Mouse (Mus musculus): Measurements from ENCODE around the gene Tmem108. TPM values are rescaled to one million over a fixed set of nuclear protein-coding genes. Genes with fewer than 3 reads are reported as not detected.
"Not testable (repeated sequence)": the region's sequence is repeated elsewhere in the genome, so short reads cannot be mapped to it uniquely, and the experiment has no call there.

The Tmem108 gene
- total RNA-seq, 2 experiments from 2014 or later = 3.0 to 3.9 TPM

DNA sequence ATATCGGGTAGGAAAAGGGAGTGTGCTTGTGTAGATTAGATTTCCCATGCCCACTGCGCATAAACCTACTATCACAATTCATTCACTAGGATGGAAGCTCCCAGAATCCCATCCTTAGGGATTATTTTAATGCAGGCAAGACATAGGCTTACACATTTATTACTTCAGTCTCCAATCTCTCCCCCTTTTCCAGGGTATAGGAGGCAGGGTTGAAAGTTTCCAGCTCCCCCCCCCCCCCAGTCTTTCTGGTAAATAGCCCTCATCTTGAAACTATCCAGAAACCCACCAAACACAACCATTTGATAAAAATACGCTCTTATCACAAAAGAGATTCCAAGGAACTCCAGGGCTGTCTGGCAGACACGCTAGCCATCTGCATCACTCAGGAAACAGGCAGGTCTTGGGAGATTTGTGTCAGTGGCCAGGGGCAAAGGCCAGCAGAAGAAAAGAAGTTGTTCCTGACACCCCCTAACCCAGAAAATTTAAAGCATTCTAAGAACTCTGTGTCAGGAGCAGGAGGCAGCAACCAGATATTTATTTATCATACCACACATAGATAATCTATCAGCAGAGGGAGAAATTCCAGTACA lies 79.8 kb downstream of the Tmem108 start:
- no peak for DNase-seq

DNA sequence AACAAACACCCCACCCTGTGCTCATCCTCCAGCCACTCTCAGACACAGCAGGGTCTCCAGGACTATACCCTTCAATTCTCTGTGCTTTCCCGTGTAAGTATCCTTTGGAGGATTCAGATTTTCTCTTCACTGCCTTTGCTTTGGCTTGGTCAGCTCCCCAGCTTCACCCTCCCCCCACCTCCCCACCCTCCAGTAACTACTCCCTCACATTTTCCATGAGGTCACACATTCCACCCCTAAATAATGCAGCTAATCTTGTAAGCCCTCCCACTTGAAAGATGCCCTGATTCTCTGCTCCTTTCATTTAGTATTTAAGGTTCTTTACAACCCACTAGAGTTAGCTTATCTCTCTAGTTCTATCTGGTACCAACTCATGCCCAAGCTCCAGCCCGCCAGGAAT lies 82.4 kb downstream of the Tmem108 start:
- DNase-seq = peak in 1 of 2 experiments; percentile 19

DNA sequence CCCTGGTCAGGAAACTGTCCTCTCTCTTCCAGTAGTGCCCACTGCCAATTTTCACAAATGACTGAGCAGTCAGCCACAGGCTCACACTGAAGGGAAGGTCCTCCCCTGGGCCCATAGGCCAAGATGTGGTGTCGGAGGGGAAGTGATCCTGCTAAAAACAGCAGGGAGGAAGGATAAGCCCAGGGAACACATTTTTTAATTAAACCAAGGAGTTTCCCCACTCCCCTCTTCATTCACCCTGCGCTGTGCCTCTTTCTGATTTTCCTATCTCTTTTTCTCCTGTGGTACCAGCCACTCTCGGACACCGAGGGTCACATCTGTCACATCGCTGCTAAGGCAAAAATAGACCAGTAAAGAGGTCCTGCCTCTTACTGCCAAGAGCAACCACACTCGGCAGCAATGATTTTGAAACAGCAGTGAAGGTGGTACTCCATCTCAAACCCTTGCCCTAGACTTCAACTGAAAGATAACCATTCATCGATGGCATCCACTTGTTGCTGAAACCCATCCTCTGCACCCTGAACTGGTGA lies 83.0 kb downstream of the Tmem108 start:
- no peak for DNase-seq

DNA sequence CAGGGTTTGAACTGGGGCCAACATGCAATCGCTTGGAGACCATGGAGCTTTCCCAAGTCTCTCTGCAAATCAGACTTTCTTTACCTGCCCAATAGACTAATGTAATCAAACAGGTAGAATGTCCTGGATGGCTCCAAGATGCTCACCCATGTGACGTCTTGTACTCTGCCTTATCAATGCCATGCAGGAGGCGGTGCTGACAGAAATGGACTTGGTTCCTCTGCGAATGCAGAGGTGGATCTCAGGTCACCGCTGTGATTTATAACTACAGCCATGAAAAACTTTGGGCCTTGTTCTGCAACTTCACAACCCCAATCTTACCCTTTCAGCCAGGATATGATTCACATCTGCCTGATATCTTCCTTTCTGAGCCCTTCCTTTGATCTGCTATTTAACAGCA lies 83.8 kb downstream of the Tmem108 start:
- no peak for DNase-seq

DNA sequence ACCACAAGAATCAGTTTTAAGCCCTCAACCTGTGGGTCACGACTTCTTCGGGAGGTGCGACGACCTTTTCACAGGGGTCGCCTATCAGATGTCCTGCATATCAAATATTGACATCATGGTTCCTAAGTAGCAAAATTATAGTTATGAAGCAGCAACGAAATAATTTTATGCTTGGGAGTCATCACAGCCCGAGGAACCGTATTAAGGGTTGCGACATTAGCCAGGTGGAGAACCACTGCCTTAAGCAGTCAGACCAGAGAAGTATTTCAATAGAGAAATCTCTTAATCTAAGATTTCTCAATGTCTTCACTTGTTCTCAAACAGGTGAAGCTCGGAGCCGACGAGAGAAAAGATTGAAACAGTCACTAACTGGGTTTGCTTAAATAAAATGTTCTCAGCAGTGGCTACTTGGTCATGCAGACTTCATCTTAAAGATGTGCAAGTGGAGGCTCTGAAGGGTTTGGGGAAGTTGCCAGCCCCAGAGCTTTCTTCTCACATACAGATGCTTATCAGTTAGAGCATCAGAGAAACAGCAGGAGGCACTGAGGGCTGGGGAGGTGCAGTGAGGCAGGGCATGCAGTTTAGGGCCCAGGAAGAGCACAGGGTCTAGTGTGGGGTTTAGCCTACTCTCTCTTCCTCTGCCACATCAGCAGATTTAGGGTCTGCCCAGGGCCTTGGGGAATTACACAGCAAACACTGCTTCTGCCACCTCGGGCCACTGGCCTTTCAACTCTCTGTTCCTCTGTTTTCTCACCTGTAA lies 85.7 kb downstream of the Tmem108 start:
- DNase-seq = no peak

DNA sequence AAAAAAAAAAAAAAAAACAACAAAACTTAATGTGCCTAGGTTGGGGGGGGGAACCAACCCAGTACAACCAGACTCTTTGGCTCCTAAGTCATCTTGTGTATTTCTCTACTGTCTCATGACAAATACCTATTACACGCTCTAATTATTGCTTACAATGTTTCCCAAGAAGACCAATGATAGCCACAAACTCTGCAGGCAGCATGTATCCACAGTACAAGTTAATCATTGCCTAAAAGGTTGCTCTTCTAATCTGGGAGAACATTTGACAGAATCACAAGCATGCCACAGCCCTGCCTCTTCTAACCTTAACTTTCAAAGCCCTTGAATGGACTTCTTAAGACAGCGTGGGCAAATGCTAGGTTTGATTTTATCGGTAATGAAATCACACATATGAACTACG lies 88.8 kb downstream of the Tmem108 start:
- DNase-seq = no peak

DNA sequence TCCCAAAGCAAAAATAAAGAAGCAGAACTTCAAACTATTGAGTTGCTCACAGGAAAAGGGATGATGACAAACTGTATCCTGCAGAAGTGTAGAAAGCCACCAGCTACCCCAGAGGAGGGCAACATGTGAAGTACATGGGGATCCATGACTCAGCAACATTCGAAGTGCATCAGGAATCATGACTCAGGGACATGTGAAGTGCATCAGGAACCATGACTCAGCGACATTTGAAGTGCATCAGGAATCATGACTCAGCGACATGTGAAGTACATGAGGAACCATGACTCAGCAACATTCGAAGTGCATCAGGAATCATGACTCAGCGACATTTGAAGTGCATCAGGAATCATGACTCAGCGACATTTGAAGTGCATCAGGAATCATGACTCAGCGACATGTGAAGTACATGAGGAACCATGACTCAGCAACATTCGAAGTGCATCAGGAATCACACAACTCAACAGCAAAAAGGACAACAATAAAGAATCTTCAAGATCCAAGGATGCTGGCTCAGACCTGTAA lies 91.0 kb downstream of the Tmem108 start:
- DNase-seq = not testable (repeated sequence)

DNA sequence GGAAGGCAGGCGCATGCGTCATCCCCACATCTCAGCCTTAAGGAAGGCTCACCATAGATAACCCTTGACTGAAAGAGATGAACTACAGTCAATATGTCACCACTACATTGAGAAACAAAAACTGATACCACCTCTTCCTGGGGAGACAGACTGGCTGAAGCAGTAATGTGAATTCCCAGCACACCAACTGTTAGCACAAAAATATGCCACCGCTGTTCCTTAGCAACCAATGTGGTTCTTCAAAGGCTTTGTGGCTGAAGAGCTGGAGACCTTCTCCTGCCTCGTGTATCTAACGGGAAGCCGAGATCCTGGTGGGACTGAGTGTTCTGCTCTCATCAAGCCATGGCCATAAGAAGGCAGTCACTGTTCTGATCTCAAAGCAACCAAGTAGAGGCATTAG lies 92.8 kb downstream of the Tmem108 start:
- DNase-seq = no peak

DNA sequence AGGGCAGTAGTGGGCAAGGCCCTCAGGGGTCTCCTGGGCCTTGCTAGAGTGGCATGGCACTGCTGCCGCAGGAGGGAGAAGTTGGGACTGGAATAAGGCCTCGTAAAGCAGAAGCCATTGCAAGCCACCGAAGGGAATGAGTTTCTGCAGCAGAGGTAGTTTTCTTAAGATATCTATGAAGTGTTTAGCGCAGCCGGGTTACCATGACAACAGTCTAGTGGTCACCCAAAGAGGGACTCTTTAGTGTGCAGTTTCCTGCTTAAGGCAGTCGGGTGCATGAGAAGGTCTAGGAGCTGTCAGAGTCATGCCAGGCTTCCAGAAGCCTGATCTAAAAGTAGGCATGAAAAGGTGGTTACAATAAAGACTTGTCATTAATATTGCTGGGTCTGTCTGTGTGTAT lies 95.8 kb downstream of the Tmem108 start:
- no peak for DNase-seq

DNA sequence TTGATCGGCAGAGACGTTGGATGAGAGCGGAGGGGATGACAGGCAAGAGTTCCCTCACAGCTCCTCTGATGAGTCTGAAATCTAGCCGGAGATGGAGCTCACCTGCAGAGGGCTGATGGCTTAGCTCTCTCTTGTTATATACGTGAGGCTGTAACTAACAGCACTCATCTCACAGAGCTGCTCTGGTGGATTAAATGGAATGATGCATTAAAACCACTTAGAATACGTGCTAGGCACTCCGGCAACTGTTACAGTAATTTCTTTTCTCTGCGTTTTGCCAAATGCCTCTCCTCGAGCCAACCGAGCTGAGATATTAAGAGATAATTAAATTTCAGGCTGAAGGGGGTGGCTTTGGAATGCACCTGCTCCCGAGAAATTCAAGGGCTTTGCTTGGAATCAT lies 97.5 kb downstream of the Tmem108 start:
- DNase-seq = no peak

DNA sequence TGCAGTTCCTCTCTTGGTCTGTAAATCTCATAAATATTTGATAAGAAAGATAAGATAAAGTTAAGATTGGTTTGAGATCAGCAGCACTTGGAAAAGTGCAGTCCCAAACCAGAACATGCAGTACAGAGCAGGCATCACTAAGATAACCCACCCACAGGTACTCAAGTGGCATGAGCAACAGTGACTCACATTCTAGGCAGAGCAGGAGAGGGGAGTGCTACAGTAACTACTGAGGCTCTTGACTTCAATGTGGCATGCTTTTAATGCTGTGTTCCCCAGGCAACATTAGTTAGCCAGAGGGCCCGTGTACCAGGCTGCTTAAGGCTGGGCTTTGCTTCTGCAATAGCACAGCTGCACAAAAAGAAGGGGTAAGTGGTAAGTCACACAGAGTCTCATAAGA lies 99.8 kb downstream of the Tmem108 start:
- DNase-seq = no peak

DNA sequence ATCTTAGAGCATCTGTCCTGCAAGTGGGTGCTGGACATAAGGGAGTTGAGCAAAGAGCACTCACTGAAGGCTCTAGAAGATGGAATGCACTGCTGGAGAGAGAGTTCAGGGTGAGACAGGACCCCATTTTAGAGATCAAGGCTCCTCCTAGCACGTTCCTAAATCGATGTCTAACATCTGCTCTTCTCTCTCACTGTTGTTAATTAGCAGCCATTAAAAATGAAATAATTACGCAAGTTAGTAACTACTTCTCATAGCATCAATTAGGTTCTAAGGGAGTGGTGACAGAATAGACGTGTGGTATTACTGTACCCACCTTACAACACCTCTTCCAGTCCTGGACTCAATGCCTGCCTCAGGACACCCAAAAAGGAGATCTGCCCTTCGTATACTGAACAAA lies 103.7 kb downstream of the Tmem108 start:
- no peak for DNase-seq

DNA sequence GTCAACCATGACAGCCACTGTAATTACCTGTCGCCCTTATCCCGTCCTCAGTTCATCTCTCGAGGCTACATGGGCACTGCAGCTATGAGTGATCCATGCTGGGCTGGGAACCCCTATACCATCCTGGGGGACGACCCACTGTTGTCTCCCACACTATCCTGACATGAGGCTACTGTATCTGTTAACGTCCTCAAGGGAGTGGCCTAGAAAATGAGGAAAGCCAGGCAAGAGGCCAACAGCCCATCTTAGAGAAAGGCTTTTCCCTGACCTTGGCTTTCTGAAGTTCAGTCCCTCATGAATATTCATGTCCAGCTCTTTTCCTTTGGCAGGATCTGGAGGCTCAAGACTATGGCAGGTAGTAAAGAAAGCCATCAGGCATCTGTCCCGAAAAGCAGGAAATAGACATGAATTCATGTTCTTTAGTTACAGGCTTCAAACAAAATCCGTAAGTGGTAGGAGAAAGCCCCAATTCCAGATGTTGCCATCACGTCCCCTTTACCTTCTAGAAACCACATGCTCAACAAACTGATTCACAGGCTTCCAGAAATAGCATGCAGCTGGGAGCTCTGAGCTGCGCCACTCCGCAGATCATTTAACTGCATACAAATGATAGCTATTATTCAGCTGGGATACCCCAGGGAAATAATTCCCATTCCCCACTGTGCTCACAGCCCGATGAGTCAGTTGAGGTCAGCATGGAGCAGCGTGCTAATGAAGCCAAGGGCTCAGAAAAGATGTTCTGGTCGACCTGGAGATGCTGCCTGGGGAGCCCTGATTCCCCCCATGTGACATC lies 104.3 kb downstream of the Tmem108 start:
- no peak for DNase-seq

DNA sequence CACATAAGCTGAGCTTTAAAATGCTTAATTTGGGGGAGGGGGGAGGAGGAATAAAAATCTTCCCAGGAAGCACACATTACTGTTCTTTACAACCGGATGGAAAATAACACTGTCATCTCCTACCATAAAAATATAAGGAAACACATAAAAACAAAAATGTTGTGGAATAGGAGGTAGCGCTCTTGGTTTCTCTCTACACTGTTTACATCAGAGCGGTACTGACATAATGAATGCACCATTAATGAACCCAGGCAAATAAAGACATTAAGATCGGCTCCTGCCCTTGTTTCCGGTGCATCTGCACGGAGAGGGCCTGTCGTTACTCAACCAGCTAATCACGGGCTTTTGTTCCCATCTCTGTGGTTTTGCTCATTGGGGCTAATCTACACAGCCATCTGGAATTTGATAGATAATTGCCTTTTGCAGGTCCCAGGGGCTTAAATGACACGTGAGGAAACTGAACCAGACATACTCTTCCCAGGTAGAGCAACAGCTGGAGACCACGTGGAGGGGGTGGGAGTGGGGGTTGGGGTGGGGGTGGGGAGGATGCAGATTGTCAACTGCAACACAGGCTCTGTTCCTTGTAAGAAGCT lies 107.5 kb downstream of the Tmem108 start:
- DNase-seq = no peak

DNA sequence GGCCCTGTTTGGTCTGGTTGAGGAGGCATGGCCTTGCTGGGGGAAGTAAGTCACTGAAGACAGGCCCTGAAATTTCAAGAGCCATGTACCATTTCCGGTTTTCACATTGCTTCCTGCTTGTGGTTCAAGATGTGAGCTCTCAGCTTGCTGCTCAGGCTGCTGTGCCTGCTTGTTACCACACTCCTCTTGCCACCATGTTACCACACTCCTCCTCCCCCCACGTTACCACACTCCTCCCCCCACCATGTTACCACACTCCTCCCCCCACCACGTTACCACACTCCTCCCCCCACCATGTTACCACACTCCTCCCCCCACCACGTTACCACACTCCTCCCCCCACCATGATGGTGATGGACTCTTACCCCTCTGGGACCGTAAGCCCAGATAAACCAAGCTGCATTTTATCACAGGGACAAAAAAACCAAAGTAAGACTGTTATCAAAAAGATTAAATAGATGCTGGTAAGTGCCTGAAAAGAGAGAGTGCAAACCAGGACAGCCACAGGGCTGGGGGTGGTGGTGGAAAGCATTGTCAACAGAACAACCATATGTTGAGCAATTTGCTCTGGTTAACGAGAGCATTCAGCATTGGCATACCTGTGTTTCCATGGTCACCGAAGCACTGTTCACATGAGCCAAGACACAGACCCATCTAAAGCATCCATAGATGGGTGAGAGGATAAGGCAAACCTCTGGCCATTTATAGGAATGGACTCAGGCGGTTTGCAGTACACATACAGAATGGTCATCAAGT lies 109.3 kb downstream of the Tmem108 start:
- DNase-seq = no peak

DNA sequence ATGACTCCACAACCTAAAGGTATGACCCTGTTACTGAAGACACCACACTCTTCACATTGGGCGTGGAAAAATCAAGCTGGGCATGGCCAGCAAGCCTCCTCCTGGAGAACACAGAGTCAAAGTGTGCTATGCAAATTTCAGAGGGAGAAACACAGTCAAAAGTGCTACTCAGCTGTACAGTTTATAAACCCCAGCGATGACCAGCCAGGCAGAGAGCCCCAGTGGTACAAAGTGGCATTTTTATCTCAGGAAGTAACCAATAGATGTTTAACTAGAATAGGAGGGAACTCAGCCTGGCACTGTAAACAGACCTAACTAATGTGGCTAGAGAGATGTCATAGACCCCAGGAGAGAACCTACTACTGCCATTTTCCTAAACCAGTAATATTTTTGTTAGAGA lies 115.0 kb downstream of the Tmem108 start:
- no peak for DNase-seq

DNA sequence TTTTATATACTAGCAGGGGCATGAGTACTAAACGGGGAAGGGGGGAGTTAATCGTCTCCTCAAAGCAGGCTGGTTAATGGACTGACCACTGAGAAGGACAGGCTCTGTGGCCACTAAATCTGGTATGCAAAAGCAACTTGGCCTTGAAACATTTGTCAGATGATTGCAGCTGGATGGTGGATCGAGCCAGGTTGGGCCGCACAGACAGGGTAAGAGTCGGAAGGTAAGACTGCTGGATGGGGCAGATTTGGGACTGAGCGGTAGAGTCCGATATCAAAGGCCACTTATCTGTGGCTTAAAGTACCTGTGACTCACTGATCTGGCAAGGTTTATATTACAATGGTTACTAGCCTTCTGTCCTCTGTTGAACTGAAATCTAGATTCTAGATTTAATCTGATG lies 115.9 kb downstream of the Tmem108 start:
- no peak for DNase-seq

DNA sequence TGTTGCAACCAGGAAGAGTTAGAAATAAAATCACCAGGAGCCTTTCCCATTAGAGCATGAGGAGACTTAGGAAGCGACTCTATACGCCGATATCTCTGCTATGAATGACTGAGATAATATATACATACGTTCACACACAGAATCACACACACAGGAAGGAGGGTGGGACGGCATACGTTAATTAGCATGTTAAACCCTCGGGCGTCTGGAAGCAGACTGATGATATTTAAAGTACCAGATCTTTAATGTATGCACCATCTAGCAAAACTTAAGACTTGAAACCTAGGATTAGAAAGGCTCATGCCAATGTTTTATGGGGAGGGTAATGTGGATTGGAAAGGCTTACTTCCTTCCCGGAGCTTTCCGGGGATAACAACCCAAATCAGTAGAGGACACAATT lies 119.3 kb downstream of the Tmem108 start:
- no peak for DNase-seq

DNA sequence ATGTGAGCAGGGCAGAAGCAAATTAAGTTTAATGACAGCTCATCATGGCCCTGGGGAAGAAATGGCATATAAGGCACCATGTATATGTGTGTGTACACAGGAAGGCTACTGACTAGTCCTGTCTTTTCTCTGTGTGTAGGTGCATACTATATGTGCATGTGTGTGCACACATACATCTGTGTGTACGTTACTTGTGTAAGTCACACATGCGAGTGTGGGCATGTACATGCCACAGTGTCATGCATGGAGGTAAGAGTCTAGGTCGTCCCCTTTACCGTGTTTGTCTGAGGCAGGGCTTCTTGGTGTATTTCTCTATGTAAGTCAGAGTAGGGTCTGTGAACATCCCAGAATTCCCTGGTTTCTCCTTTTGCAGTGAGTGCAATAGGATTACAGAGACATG lies 120.3 kb downstream of the Tmem108 start:
- DNase-seq = no peak

DNA sequence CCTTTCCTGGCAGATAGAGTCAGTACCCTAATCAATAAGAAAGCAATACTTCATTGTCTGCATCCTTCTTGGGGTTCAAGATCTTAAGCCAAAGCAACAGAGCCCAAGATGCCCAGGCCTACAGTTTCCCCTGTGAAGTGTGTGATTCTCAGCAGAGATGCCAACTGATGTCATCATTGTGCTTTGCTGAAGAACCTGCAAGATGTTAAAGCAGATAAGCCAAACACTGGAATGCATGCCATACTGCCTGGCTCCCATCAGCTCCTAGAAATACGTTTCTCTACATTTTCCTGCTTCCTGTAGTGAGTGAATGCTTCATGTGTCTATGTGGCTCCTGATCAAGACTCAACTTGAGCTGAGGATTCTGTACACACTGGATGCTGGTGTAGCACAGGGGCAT lies 122.2 kb downstream of the Tmem108 start:
- DNase-seq = no peak

DNA sequence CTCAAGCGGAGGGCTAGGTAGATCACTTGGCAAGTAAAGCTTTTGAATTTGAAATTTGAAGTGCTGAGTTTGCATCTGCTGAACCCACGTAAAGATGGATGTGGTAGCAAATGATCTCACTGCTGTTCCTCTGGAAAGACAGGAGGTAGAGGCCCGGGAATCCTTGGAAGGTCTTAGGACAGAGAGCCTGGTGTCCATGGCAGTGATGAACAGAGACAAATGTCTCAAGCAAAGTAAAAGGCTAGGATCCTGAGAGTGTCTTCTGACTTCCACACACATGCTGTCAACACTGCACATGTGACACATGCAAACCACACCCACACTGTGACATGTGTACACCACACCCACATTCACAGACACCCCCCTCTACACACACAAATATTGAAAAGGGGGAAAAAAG lies 124.2 kb downstream of the Tmem108 start:
- DNase-seq = no peak

DNA sequence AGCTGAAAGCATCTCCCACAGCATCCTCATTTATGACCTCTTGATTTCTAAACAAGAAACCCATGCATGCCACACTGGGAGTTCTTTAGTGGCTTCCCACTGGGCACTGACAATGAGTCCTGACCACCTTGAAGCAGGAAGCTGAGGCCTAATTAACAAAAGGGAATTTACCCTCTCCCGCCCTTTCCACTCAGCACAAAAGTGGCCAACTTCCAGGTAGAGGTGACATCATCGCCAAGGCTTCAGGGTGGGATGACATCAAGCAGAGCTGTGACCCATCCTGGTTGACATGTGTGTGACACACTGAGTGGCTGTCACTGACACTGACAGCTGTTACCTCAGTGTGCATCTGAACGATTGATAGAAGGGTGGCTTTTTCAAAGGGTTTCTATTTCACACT lies 124.8 kb downstream of the Tmem108 start:
- DNase-seq = no peak
